ENCODE assay signal across 16 mouse cellular contexts in the genomic region with DNA sequence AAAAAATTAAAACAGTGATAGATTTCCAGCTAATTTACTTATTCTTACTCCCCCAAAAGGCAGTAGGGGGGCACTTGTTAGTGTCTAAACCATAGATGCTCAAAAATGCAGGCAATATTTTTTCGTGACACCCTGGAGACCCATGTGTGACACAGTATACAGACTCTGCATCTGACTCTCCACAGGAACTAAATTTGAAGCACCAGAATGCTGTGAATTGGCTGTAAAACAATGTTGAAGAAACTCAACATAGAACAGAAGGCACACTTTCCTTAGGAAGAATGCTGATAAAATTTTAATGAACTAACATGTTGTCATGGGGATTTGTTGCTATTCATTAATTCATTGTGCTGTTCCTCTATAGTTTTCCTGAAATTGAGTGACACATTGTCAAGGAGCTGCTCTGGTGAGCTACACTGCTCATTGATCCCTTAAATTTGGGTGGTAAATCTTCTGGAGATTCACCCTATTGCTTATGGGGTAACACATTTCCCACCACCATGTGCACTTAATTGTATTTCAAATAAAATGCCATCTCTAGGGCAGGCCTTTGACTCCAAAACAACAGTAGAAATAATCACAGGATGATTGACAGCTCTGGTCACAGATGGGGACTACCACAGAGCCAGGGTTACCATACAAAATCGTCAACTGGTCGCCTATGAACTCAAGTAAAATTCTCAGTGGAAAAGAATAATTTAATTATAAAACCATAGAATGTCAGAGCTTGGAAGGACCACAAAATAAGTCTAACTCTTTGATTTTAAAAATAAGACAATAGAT.
DNase-seq lines count a peak whose midpoint lies in the region; ATAC-seq lines count a peak whose summit lies in the region.
"Had no signal": no experiment of that assay in that cellular context is flagged by ENCODE, and none has a peak within 500 bp of the region (broad histone marks: within the 10 kb centered on the region; RNA-seq: fewer than 3 reads in every experiment).

No protein-coding gene starts in this region.

- no peak overlapping the region for H3K4me3 ChIP-seq in hindbrain, embryonic 11.5 days (ENCODE audit: low read depth, low read length)
- no peak overlapping the region for H3K4me3 ChIP-seq in hindbrain, embryonic 10.5 days
- no peak overlapping the region for H3K4me3 ChIP-seq in hindbrain, embryonic 12.5 days
- no peak overlapping the region for H3K4me3 ChIP-seq in midbrain, embryonic 14.5 days (replicated peaks; ENCODE audit: low read depth, low read length)
- H3K4me3 ChIP-seq: heart, embryonic 15.5 days had no signal

- H3K36me3 ChIP-seq in hindbrain, embryonic 11.5 days (ENCODE audit: control insufficient read depth, insufficient read depth, low read length): no peaks in the 10 kb centered on the region
- no peaks in the 10 kb centered on the region for H3K36me3 ChIP-seq in hindbrain, embryonic 10.5 days
- no peaks in the 10 kb centered on the region for H3K36me3 ChIP-seq in hindbrain, embryonic 12.5 days
- no peaks in the 10 kb centered on the region for H3K36me3 ChIP-seq in midbrain, embryonic 14.5 days (ENCODE audit: control insufficient read depth, insufficient read depth, low read length)
- H3K36me3 ChIP-seq: heart, embryonic 15.5 days had no signal

- no peak overlapping the region for H3K4me2 ChIP-seq in hindbrain, embryonic 11.5 days (replicated peaks; ENCODE audit: low read depth, low read length)
- H3K4me2 ChIP-seq in hindbrain, embryonic 12.5 days (replicated peaks): no peak overlapping the region
- no peak overlapping the region for H3K4me2 ChIP-seq in midbrain, embryonic 14.5 days (ENCODE audit: low read length)
- H3K4me2 ChIP-seq: heart, embryonic 15.5 days had no signal

- peak; percentile 87 for ATAC-seq in hindbrain, embryonic 11.5 days (ENCODE audit: low FRiP score)
- ATAC-seq in hindbrain, embryonic 12.5 days (ENCODE audit: low FRiP score): peak; percentile 86
- peak; percentile 78 for ATAC-seq in midbrain, embryonic 14.5 days (ENCODE audit: low FRiP score, low TSS enrichment)

- no peak overlapping the region for H3K27ac ChIP-seq in hindbrain, embryonic 11.5 days (ENCODE audit: low read depth, low read length)
- H3K27ac ChIP-seq in hindbrain, embryonic 10.5 days: no peak overlapping the region
- no peak overlapping the region for H3K27ac ChIP-seq in hindbrain, embryonic 12.5 days
- H3K27ac ChIP-seq in midbrain, embryonic 14.5 days (replicated peaks; ENCODE audit: low read depth, low read length): no peak overlapping the region
- H3K27ac ChIP-seq: heart, embryonic 15.5 days had no signal

- H3K9ac ChIP-seq in hindbrain, embryonic 11.5 days (ENCODE audit: low read depth, low read length): no peak overlapping the region
- H3K9ac ChIP-seq in hindbrain, embryonic 12.5 days: no peak overlapping the region
- H3K9ac ChIP-seq in midbrain, embryonic 14.5 days (replicated peaks; ENCODE audit: low read length): no peak overlapping the region
- H3K9ac ChIP-seq: heart, embryonic 15.5 days had no signal

- peak; percentile 2 for DNase-seq in hindbrain, embryonic 11.5 days (ENCODE audit: low spot score)
- no peak for DNase-seq in hindbrain, embryonic 10.5 days (ENCODE audit: low spot score)
- DNase-seq in midbrain, embryonic 14.5 days: peak; percentile 46
- DNase-seq in retina, postnatal 1 day: peak; percentile 4
- DNase-seq in adrenal gland, postnatal 10 days: no peak
- DNase-seq in cerebellum, adult 8-10 months: no peak
- no peak for DNase-seq in adrenal gland, postnatal 25 days
- DNase-seq: adrenal gland, adult 8-10 months; cerebellum, adult 9-10 months; heart, adult 18-20 months; kidney, adult 8-10 months; lung, adult 18-20 months; lung, postnatal 36 days; thymus, adult 2 months had no signal

- 50% methylated on average over 3 of the region's 3 CpGs for WGBS in hindbrain, embryonic 11.5 days
- 47% methylated on average over 3 of the region's 3 CpGs for WGBS in hindbrain, embryonic 10.5 days
- WGBS in hindbrain, embryonic 12.5 days: 52% methylated on average over 3 of the region's 3 CpGs
- WGBS in midbrain, embryonic 14.5 days: 45% methylated on average over 3 of the region's 3 CpGs

- H3K9me3 ChIP-seq in hindbrain, embryonic 11.5 days (ENCODE audit: control insufficient read depth, low read length): no peaks in the 10 kb centered on the region
- no peaks in the 10 kb centered on the region for H3K9me3 ChIP-seq in hindbrain, embryonic 10.5 days
- no peaks in the 10 kb centered on the region for H3K9me3 ChIP-seq in hindbrain, embryonic 12.5 days (replicated peaks)
- no peaks in the 10 kb centered on the region for H3K9me3 ChIP-seq in midbrain, embryonic 14.5 days (ENCODE audit: control insufficient read depth, low read length)
- H3K9me3 ChIP-seq: heart, embryonic 15.5 days had no signal

- no peaks in the 10 kb centered on the region for H3K4me1 ChIP-seq in hindbrain, embryonic 11.5 days (replicated peaks; ENCODE audit: control insufficient read depth, insufficient read depth, low read length)
- 0 out of 2 replicates have a peak, but pooled peaks cover 2% of the 10 kb centered on the region for H3K4me1 ChIP-seq in hindbrain, embryonic 10.5 days (replicated peaks)
- H3K4me1 ChIP-seq in hindbrain, embryonic 12.5 days: no peaks in the 10 kb centered on the region
- 0 out of 2 replicates have a peak, but pooled peaks cover 4% of the 10 kb centered on the region for H3K4me1 ChIP-seq in midbrain, embryonic 14.5 days (ENCODE audit: control insufficient read depth, insufficient read depth, low read length)
- H3K4me1 ChIP-seq: heart, embryonic 15.5 days had no signal

- no peaks in the 10 kb centered on the region for H3K27me3 ChIP-seq in hindbrain, embryonic 11.5 days (ENCODE audit: control insufficient read depth, insufficient read depth, low read length)
- H3K27me3 ChIP-seq in hindbrain, embryonic 10.5 days (ENCODE audit: insufficient read depth, poor library complexity, severe bottlenecking): no peaks in the 10 kb centered on the region
- H3K27me3 ChIP-seq in hindbrain, embryonic 12.5 days: no peaks in the 10 kb centered on the region
- H3K27me3 ChIP-seq in midbrain, embryonic 14.5 days (ENCODE audit: control insufficient read depth, insufficient read depth, low read length): no peaks in the 10 kb centered on the region
- H3K27me3 ChIP-seq: heart, embryonic 15.5 days had no signal

Comparison
In these comparisons a context has a peak if more than half of its experiments do, and no peak if none do; other contexts are left out.
1. DNase-seq: peak in hindbrain, embryonic 11.5 days (single experiment), midbrain, embryonic 14.5 days (single experiment) and retina, postnatal 1 day (single experiment); none in hindbrain, embryonic 10.5 days (single experiment), adrenal gland, postnatal 10 days (single experiment), cerebellum, adult 8-10 months (single experiment) and adrenal gland, postnatal 25 days (single experiment).
2. Peak in every context shown above with its lines, with median percentiles within 50 percentile points of each other: ATAC-seq.